Mouse (Mus musculus) adrenal gland, adult (tissue): ENCODE results near the gene Xpot.

ENCODE experiments used
- DNase-seq, 2 experiments: peaks; one replicate each; pipeline ENCODE4 v3.0.0; 2022 to 2023; ENCODE audit warnings: low spot score in 1 of 2; ENCODE audit not compliant: inconsistent age in 2 of 2

The Xpot gene

DNA sequence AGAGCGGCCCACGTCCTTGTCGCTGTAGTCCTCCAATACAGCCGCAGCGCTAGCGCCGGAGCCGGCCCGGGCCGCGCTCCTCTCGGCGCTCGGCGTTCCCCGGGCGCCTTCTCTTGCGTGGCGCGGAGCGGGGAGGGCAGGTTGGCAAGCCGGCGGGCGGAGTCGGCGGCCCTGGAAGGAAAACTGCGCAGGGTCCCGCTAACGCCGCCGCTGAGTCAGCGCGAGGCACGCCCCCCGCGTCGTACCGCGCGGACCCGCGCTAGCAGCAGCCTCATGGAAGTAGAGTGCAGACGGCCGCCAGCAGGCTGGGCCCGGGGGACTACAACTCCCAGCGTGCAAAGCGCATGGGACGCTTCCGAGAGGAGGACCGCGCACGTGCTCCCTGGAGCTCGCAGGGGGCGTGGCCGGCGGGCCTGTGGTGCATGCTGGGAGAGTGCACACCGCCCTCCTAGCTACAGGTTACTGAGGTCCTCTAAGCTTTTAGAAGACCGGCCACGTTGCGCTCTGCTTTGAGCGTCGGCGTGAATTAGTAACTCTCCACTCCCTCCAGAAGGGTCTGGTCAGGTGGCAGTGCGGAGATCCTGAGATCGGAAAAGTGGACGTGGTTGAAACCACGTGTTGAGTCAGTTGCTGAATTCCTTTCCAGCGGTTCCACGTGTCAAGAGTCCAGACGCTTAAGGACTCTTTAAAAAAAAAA, at the start of gene Xpot:
Gene Xpot, minus strand, starts transcription at position 147 of the 697 bp plus-strand sequence.
- DNase-seq: peak; percentile 99

DNA sequence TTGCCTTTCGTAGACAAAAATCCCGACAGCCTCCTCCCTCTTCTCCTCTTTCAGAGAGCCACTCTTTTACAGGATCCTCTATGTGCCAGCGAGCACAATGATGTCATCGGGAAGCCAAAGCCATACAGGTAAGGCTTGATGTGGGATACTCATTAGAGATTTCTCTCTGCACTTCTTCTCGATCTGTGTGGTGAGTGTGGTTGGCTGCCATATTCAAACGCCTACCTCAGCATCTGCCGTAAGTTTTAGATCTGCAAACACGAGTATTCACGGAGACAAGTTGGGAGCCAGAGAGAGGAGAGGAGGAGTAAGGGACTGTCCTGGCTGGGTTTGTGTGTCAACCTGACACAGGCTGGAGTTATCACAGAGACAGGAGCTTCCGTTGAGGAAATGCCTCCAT, 43.0 kb upstream of the Xpot start:
- no peak for DNase-seq

- DNase-seq: no peak
Observed at GRCm38 (mm10) chr10:121665631-121666145, 39.6 kb upstream of the Xpot start.

DNA sequence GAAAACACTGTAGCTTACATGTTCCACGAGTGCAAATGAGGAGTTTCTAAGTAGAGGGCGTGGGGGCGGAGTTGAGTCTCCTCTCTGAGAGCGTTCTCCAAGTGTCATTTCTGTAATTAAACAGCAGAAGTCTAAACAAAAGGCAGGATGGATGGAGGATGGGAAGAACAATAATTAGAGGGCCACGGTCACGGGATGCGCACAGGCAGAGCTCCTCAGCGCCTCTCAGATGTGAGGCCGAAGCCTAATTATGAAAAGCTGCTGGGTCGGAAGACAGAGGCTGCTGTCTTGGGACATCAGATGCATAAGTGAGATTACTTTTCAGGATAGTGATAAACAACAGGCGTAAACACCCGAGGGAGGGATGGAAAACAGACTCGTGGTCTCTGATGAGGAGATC, 37.5 kb upstream of the Xpot start:
- no peak for DNase-seq

GRCm38 (mm10) chr10:121662711-121663110, 36.6 kb upstream of the Xpot start:
- no peak for DNase-seq

- no peak for DNase-seq
Observed at GRCm38 (mm10) chr10:121655907-121656306, 29.8 kb upstream of the Xpot start.

GRCm38 (mm10) chr10:121653079-121653478, 26.9 kb upstream of the Xpot start:
- DNase-seq: no peak

DNA sequence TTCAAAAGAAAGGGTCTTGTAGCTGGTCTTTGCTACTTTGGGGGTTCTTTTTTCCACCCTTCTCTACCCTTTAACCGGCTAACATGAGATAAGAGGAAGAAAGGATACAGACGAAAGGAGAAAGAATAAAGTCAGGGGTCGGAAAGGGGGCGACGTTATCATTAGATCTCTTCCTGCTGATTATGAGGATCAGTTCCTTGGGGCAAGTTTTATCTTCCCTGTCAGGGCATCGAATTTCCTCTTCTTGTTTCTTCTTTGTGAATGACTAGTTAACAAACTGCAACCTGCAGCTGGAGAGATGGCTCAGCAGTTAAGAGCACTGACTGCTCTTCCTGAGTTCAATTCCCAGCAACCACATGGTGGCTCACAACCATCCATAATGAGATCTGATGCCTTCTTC, 20.2 kb upstream of the Xpot start:
- no peak for DNase-seq

- peak in 1 of 2 experiments; percentile 34 for DNase-seq
Observed at GRCm38 (mm10) chr10:121642054-121642947, 16.2 kb upstream of the Xpot start.

- DNase-seq: peak in 1 of 2 experiments; percentile 40
Observed at GRCm38 (mm10) chr10:121641272-121642053, 15.3 kb upstream of the Xpot start, which contains the start of gene D930020B18Rik. Gene D930020B18Rik, plus strand, starts transcription at chr10:121641588.

- peak in 1 of 2 experiments; percentile 33 for DNase-seq
Observed at GRCm38 (mm10) chr10:121640944-121641271, 14.8 kb upstream of the Xpot start.

GRCm38 (mm10) chr10:121640150-121640930, 14.2 kb upstream of the Xpot start:
- peak in 1 of 2 experiments; percentile 42 for DNase-seq

DNA sequence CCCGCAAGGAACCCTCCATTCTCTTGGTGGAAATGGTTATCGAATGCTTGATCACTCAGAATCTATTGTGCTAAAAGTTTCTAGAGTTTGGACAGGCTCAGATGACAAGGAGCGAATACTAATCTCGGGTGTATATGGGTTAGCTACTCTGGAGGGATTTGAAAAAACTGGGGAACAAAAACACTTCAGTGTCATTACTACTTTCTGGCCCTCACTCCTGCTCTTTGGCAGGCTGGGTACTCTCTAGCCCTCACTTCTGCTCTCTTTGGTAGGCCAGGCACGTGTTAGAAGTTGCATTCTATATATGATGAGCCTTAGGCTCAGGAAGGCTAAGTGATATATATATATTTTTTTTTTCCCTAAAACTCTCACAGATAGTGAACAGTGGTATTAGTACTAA, 13.4 kb upstream of the Xpot start:
- no peak for DNase-seq

- DNase-seq: no peak
Observed at GRCm38 (mm10) chr10:121636276-121636675, 10.1 kb upstream of the Xpot start.

- no peak for DNase-seq
Observed at GRCm38 (mm10) chr10:121634159-121634558, 8.0 kb upstream of the Xpot start.

DNA sequence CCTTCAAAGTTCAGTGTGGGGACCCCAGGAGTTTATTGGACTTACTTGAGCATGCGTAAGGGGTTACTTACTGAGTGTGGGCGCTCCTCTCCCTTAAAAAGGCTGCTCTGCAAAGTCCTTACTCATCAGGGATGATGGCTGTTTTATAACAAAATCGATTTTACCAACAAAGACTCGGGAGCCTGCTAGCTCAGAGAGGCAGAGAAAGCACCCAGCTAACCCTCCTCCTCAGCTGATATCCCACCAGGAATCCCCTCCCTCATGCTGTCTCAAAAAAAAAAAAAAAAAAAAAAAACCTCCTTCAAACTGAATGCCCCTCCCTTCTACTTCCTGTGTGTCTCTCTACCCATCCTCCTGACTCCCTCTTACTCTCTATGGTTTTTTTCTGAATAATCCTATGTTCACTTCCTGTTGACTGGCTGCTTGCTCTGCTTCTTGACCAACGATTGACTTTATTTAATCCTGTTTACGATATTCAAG, 2.5 kb upstream of the Xpot start:
- DNase-seq: peak in 1 of 2 experiments; percentile 15

- DNase-seq: no peak
Observed at GRCm38 (mm10) chr10:121627216-121627852, 1.2 kb upstream of the Xpot start.

DNA sequence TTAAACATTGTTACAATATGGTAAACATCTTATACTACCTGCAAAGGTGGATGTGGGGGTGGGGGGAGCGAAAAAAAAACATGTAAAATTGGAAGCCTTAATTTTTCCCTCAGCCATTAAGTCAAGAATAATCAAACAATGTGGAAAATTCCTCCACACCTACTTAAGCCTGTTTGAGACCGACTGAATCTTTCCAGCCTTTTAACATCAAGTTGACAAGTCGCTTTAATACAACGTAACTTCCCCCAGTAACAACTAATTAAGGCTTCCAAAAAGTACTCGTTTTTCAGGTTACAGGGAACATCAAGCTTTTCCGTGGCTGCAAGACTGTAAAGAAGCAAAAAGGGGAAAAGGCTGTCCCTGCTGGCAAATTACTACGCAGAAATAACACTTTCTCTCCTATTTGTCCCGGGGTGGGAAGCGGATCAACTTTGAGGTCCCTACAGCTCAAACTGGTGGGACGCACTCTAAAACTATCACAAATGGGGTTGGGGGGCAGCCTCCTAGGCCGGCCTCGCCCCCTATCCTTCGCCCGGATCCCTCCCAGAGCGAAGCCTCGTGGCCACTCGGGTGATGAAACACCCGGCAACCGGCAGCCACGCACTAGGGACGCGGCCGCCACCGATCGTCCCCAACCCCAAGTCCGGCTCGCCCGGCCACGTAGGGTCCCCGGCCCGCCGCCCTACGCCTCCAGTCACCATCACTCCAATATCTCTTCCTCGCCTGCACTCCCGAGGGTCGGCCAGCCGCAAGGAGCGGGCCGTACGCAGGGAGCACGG, 536 bp downstream of the Xpot start:
- DNase-seq: no peak

GRCm38 (mm10) chr10:121625006-121625405, 1.1 kb downstream of the Xpot start:
- no peak for DNase-seq
